ENCODE assay signal across 9 mouse cellular contexts in genomic region chr7:64451441-64451840, GRCm38 (mm10). TPM values are rescaled to one million over a fixed set of nuclear protein-coding genes. Genes with fewer than 3 reads are reported as not detected.
DNase-seq lines count a peak whose midpoint lies in the region; ATAC-seq lines count a peak whose summit lies in the region.
"Had no signal": no experiment of that assay in that cellular context is flagged by ENCODE, and none has a peak within 500 bp of the region (broad histone marks: within the 10 kb centered on the region; RNA-seq: fewer than 3 reads in every experiment).

No protein-coding gene starts in this region.

- no peaks in the 10 kb centered on the region for H3K4me1 ChIP-seq in hindbrain, embryonic 11.5 days (replicated peaks; ENCODE audit: control insufficient read depth, insufficient read depth, low read length)

- no peaks in the 10 kb centered on the region for H3K36me3 ChIP-seq in hindbrain, embryonic 11.5 days (ENCODE audit: control insufficient read depth, insufficient read depth, low read length)

- DNase-seq in cerebellum, postnatal 25 days: peak; percentile 84 to 88
- peak; percentile 44 for DNase-seq in hindbrain, embryonic 11.5 days (ENCODE audit: low spot score)
- peak; percentile 49 to 88 for DNase-seq in left cerebral cortex, postnatal 25 days (ENCODE audit: low spot score in 2 of 2)
- DNase-seq in right cerebral cortex, postnatal 10 days (ENCODE audit: low spot score in 2 of 2): peak; percentile 81 to 90
- DNase-seq in ovary, adult 18-20 months (ENCODE audit: low spot score): no peak
- no peak for DNase-seq in heart, postnatal 14 days
- DNase-seq in adrenal gland, postnatal 25 days: no peak

- no peaks in the 10 kb centered on the region for H3K9me3 ChIP-seq in hindbrain, embryonic 11.5 days (ENCODE audit: control insufficient read depth, low read length)

- H3K27ac ChIP-seq in hindbrain, embryonic 11.5 days (ENCODE audit: low read depth, low read length): no peak overlapping the region
- H3K27ac ChIP-seq: kidney, postnatal 0 days had no signal

- no peak overlapping the region for H3K9ac ChIP-seq in hindbrain, embryonic 11.5 days (ENCODE audit: low read depth, low read length)

- ATAC-seq in hindbrain, embryonic 11.5 days (ENCODE audit: low FRiP score): peak; percentile 89

- no peaks in the 10 kb centered on the region for H3K27me3 ChIP-seq in hindbrain, embryonic 11.5 days (ENCODE audit: control insufficient read depth, insufficient read depth, low read length)

- no peak overlapping the region for H3K4me2 ChIP-seq in hindbrain, embryonic 11.5 days (replicated peaks; ENCODE audit: low read depth, low read length)

- WGBS in hindbrain, embryonic 11.5 days: 34% methylated on average over 4 of the region's 4 CpGs

- intact Hi-C loops in left cerebral cortex, postnatal 25 days (cut with DNase I): loop anchor here (5.0 kb wide), 1 partner anchor 126 kb away; no protein-coding TSS in a partner anchor
- intact Hi-C loops in heart, postnatal 14 days (cut with DNase I): no loop called here

- no peak overlapping the region for H3K4me3 ChIP-seq in hindbrain, embryonic 11.5 days (ENCODE audit: low read depth, low read length)
- H3K4me3 ChIP-seq: myocyte had no signal

RNA-seq across cellular contexts. Expression of gene Apba2, which starts 50.1 kb away (rescaled TPM):
- 67.0 and 76.6 TPM in 2 replicates for polyA plus RNA-seq in hindbrain, embryonic 11.5 days (2014; fragmentation: Nextera tagmentation; extraction: Ambion mirVana)
- 100 to 1,000 TPM; 246 to 248 TPM for total RNA-seq in left cerebral cortex, postnatal 25 days (2021)
- total RNA-seq in heart, postnatal 14 days (2021): 1 to 10 TPM in 1 of 2 experiments, under 1 TPM in 1; 0.83 to 1.0 TPM
- total RNA-seq in adrenal gland, postnatal 25 days (2021): not detected in 2 replicates
- polyA plus RNA-seq: myocyte had no signal

RNA-seq across cellular contexts. Expression of gene Mcee, which starts 59.0 kb away (rescaled TPM):
- polyA plus RNA-seq in hindbrain, embryonic 11.5 days (2014; fragmentation: Nextera tagmentation; extraction: Ambion mirVana): 37.4 and 37.5 TPM in 2 replicates
- total RNA-seq in left cerebral cortex, postnatal 25 days (2021): 10 to 100 TPM; 47.3 to 47.4 TPM
- total RNA-seq in heart, postnatal 14 days (2021): 100 to 1,000 TPM; 157 to 162 TPM
- total RNA-seq in adrenal gland, postnatal 25 days (2021): 72.1 and 75.4 TPM in 2 replicates

RNA-seq across cellular contexts. Expression of gene Mphosph10, which starts 59.4 kb away (rescaled TPM):
- polyA plus RNA-seq in hindbrain, embryonic 11.5 days (2014; fragmentation: Nextera tagmentation; extraction: Ambion mirVana): 52.2 and 54.4 TPM in 2 replicates
- 10 to 100 TPM; 17.7 to 18.2 TPM for total RNA-seq in left cerebral cortex, postnatal 25 days (2021)
- total RNA-seq in heart, postnatal 14 days (2021): 10 to 100 TPM; 10.3 to 11.7 TPM
- 23.6 and 36.7 TPM in 2 replicates for total RNA-seq in adrenal gland, postnatal 25 days (2021)

Comparison
In these comparisons a context has a peak if more than half of its experiments do, and no peak if none do; other contexts are left out.
1. DNase-seq: peak in cerebellum, postnatal 25 days (2 of 2), hindbrain, embryonic 11.5 days (single experiment), left cerebral cortex, postnatal 25 days (2 of 2) and right cerebral cortex, postnatal 10 days (2 of 2); none in ovary, adult 18-20 months (single experiment), heart, postnatal 14 days (0 of 2) and adrenal gland, postnatal 25 days (single experiment).
2. RNA of gene Apba2, which starts 50.1 kb away (total RNA-seq): 246 to 248 TPM in left cerebral cortex, postnatal 25 days; 0.83 to 1.0 TPM in heart, postnatal 14 days and not detected in adrenal gland, postnatal 25 days; every median in the first group is over 100 times any median in the second.